Mouse (Mus musculus) lung, adult 2 months (tissue): ENCODE data around the gene Nbea.

Source experiments
- CTCF ChIP-seq: fragments of 200-500 bp; IDR thresholded peaks from 2 replicates; pipeline ENCODE4 v1.5.1; 2011; ENCODE audit warnings: mild to moderate bottlenecking, low read length, control low read depth; ENCODE audit not compliant: insufficient read depth
- POLR2A ChIP-seq: fragments of 200-500 bp; IDR thresholded peaks from 2 replicates; pipeline ENCODE4 v1.6.1; 2011; ENCODE audit warnings: low read depth, mild to moderate bottlenecking, control low read depth, low read length, borderline replicate concordance; ENCODE audit errors: extremely low read depth

DNA sequence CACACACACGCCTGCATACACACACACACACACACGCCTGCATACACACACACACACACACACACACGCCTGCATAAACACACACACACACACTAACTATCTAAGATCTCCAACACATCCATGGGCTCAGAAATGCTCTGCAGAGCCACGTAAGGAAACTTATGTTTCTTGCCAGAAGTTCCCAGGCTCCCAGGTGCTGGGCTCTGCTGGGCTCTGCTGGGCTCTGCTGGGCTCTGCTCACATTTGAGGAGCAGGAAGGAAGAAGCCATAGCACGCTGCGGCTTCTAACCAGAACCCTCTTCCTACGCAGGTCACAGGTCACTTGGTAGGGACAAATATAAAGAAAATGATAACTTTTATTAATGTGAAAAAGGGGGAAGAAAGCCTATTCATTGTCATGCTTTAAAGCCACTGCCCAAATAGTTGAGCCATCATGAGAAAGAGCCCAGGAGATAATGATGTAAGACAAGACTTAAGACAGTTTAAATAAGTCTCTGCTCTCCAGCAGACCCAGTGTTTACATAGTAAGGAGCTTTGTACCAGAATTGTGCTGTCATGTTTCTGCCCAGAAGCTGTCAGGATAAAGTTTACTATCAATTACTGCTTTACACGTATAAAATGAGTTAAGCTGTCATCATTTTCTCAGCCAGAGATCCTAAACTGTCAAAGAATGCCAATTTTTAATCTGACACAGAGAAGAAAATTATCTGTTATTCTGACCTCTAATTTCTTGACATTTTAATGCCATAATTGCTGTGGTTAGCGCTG lies 521.6 kb downstream of the Nbea start:
- no peak for TF ChIP-seq CTCF
- TF ChIP-seq POLR2A: no peak
